Mouse (Mus musculus): Measurements from ENCODE around the gene Wls.

The Wls gene

GRCm38 (mm10) chr3:159917328-159918090, 78.0 kb downstream of the Wls start:
- no peak for DNase-seq (ENCODE audit: low spot score in 2 of 2)

Data from spleen, postnatal 14 days (tissue).